Mouse (Mus musculus) CH12.LX (cell line): ENCODE results near the gene Mapk8ip3.

Experiments
- CTCF ChIP-seq, 2 experiments: IDR thresholded peaks in 1 of 2; conservative IDR thresholded peaks in 1 of 2; 2 replicates each; pipeline ENCODE4 v1.5.1; 2011 to 2012; ENCODE audit warnings: low read depth in 2 of 2, low read length in 2 of 2, improper control_type of control experiment in 1 of 2, inconsistent platforms in 1 of 2, mild to moderate bottlenecking in 1 of 2, moderate library complexity in 1 of 2
- EP300 ChIP-seq: IDR thresholded peaks from 2 replicates; pipeline ENCODE4 v1.6.1; 2011; ENCODE audit warnings: low read length, improper control_type of control experiment
- ETS1 ChIP-seq: conservative IDR thresholded peaks from 2 replicates; pipeline ENCODE4 v1.6.1; 2012; ENCODE audit warnings: low read depth, mild to moderate bottlenecking, inconsistent platforms, low read length, improper control_type of control experiment, moderate library complexity
- MAZ ChIP-seq: IDR thresholded peaks from 2 replicates; pipeline ENCODE4 v1.6.1; 2012; ENCODE audit warnings: low read depth, mild to moderate bottlenecking, inconsistent platforms, low read length, improper control_type of control experiment, moderate library complexity
- NRF1 ChIP-seq: IDR thresholded peaks from 2 replicates; pipeline ENCODE4 v1.6.1; 2014; ENCODE audit warnings: low read depth, mild to moderate bottlenecking, inconsistent platforms, low read length, improper control_type of control experiment, moderate library complexity
- PAX5 ChIP-seq: IDR thresholded peaks from 2 replicates; pipeline ENCODE4 v1.6.1; 2012; ENCODE audit warnings: low read length, inconsistent platforms, mixed read lengths
- POLR2A ChIP-seq: IDR thresholded peaks from 2 replicates; pipeline ENCODE4 v1.6.1; 2011; ENCODE audit warnings: low read depth, mild to moderate bottlenecking, improper control_type of control experiment, low read length
- POLR2AphosphoS2 ChIP-seq: IDR thresholded peaks from 2 replicates; pipeline ENCODE4 v1.6.1; 2011; ENCODE audit warnings: low read depth, low read length, improper control_type of control experiment
- TBP ChIP-seq: conservative IDR thresholded peaks from 2 replicates; pipeline ENCODE4 v1.6.1; 2011; ENCODE audit warnings: low read depth, low read length, improper control_type of control experiment
- USF1 ChIP-seq: IDR thresholded peaks from 2 replicates; pipeline ENCODE4 v1.6.1; 2014; ENCODE audit warnings: low read depth, mild to moderate bottlenecking, inconsistent platforms, low read length, improper control_type of control experiment

DNA sequence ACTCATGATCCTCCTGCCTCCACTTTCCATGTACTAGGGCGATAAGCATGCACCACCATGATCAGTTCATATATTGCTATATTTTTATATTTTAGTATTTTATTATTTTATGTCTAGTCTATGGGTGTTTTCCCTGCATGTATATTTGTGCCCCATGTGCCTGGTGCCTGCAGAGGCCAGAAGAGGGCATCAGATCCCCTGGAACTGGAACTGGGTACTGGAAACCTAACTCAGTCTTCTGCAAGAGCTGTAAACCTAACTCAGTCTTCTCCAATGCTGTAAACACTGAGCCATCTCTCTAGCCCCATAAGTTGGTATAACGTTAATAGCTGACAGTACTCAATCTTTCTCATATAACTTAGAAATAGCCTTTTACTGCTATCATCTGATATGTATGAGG lies 94.1 kb downstream of the Mapk8ip3 start:
- no peak for TF ChIP-seq USF1
- no peak for TF ChIP-seq POLR2A
- no peak for TF ChIP-seq NRF1
- no peak for TF ChIP-seq PAX5
- no peak for TF ChIP-seq MAZ
- TF ChIP-seq EP300: no peak
- TF ChIP-seq CTCF (conservative IDR thresholded peaks at IDR 0.05 in 1 of 2, IDR thresholded peaks at IDR 0.05 in 1 of 2; ENCODE audit: low read depth in 2 of 2, low read length in 2 of 2): peak in 1 of 2 experiments; percentile 71; a peak in 2 of 4 replicates
- no peak for TF ChIP-seq ETS1
- no peak for TF ChIP-seq POLR2AphosphoS2
- TF ChIP-seq TBP: no peak
